16 mouse cellular contexts compared by ENCODE assay signal in genomic region chr3:141895096-141895495, GRCm38 (mm10).
A peak's percentile ranks its signal among the peaks of the same experiment; 100 is the strongest.
DNase-seq lines count a peak whose midpoint lies in the region; ATAC-seq lines count a peak whose summit lies in the region.
"Had no signal": no experiment of that assay in that cellular context is flagged by ENCODE, and none has a peak within 500 bp of the region (broad histone marks: within the 10 kb centered on the region; RNA-seq: fewer than 3 reads in every experiment).

No protein-coding gene starts in this region.

- H3K4me3 ChIP-seq in forebrain, embryonic 13.5 days = no peak overlapping the region
- H3K4me3 ChIP-seq in forebrain, embryonic 10.5 days = no peak overlapping the region
- no peak overlapping the region for H3K4me3 ChIP-seq in kidney, embryonic 16.5 days (ENCODE audit: low read length)
- H3K4me3 ChIP-seq: neural tube, embryonic 13.5 days had no signal

- no peak for DNase-seq in forebrain, embryonic 10.5 days (ENCODE audit: extremely low spot score, low spot score)
- peak; percentile 9 to 12 for DNase-seq in left cerebral cortex, postnatal 14 days (ENCODE audit: low spot score in 2 of 2)
- DNase-seq in left cerebral cortex, postnatal 4 days = no peak
- peak; percentile 22 to 29 for DNase-seq in right cerebral cortex, adult 2 months (ENCODE audit: low spot score in 2 of 2)
- no peak for DNase-seq in right cerebral cortex, postnatal 14 days
- no peak for DNase-seq in ovary, postnatal 36 days (ENCODE audit: low spot score)
- DNase-seq: cerebellum, adult 11 months; cerebellum, postnatal 14 days; embryo, embryonic 11 days; gastrocnemius, postnatal 36 days; lung, postnatal 4 days had no signal

- no peaks in the 10 kb centered on the region for H3K36me3 ChIP-seq in forebrain, embryonic 13.5 days (ENCODE audit: poor library complexity, severe bottlenecking)
- no peaks in the 10 kb centered on the region; the same call in 1 of the 2 replicates for H3K36me3 ChIP-seq in forebrain, embryonic 10.5 days (replicated peaks)
- no peaks in the 10 kb centered on the region for H3K36me3 ChIP-seq in kidney, embryonic 16.5 days (ENCODE audit: insufficient read depth, low read length)
- H3K36me3 ChIP-seq: neural tube, embryonic 13.5 days had no signal

- H3K4me2 ChIP-seq in forebrain, embryonic 13.5 days = no peak overlapping the region
- no peak overlapping the region for H3K4me2 ChIP-seq in kidney, embryonic 16.5 days (replicated peaks; ENCODE audit: low read depth, low read length)
- H3K4me2 ChIP-seq: midbrain, embryonic 11.5 days; neural tube, embryonic 13.5 days had no signal

- H3K4me1 ChIP-seq in forebrain, embryonic 13.5 days = peaks cover 37% of the 10 kb centered on the region
- H3K4me1 ChIP-seq in forebrain, embryonic 10.5 days = peaks cover 53% of the 10 kb centered on the region
- H3K4me1 ChIP-seq in kidney, embryonic 16.5 days (ENCODE audit: insufficient read depth, low read length) = no peaks in the 10 kb centered on the region

- H3K27ac ChIP-seq in forebrain, embryonic 13.5 days = no peak overlapping the region; the same call in 1 of the 2 replicates
- H3K27ac ChIP-seq in forebrain, embryonic 10.5 days = no peak overlapping the region
- no peak overlapping the region for H3K27ac ChIP-seq in kidney, embryonic 16.5 days (ENCODE audit: low read length)
- H3K27ac ChIP-seq: liver, embryonic 14.5 days; neural tube, embryonic 13.5 days had no signal

- intact Hi-C loops in left cerebral cortex, postnatal 14 days (cut with DNase I) = loop anchor here (10.0 kb wide), 1 partner anchor 140 kb away; no protein-coding TSS in a partner anchor
- intact Hi-C loops in left cerebral cortex, postnatal 4 days (cut with DNase I) = no loop called here

- peaks cover under 1% of the 10 kb centered on the region; the same call in 1 of the 2 replicates for H3K9me3 ChIP-seq in forebrain, embryonic 13.5 days (replicated peaks)
- H3K9me3 ChIP-seq in forebrain, embryonic 10.5 days = peaks cover under 1% of the 10 kb centered on the region; the same call in 1 of the 2 replicates
- no peaks in the 10 kb centered on the region for H3K9me3 ChIP-seq in kidney, embryonic 16.5 days (ENCODE audit: low read length)
- H3K9me3 ChIP-seq: neural tube, embryonic 13.5 days had no signal

- H3K27me3 ChIP-seq in forebrain, embryonic 13.5 days = no peaks in the 10 kb centered on the region
- no peaks in the 10 kb centered on the region for H3K27me3 ChIP-seq in forebrain, embryonic 10.5 days (ENCODE audit: poor library complexity, severe bottlenecking)
- H3K27me3 ChIP-seq in kidney, embryonic 16.5 days (ENCODE audit: insufficient read depth, low read length) = no peaks in the 10 kb centered on the region
- H3K27me3 ChIP-seq: neural tube, embryonic 13.5 days had no signal

- ATAC-seq in forebrain, embryonic 13.5 days = peak; percentile 77; the same call in 1 of the 2 replicates
- no peak for ATAC-seq in kidney, embryonic 16.5 days (ENCODE audit: low FRiP score, low TSS enrichment)

- WGBS in forebrain, embryonic 13.5 days = 54% methylated on average over 5 of the region's 5 CpGs
- 79% methylated on average over 5 of the region's 5 CpGs for WGBS in forebrain, embryonic 10.5 days
- WGBS in kidney, embryonic 16.5 days = 73% methylated on average over 5 of the region's 5 CpGs

- H3K9ac ChIP-seq in forebrain, embryonic 13.5 days = no peak overlapping the region
- H3K9ac ChIP-seq in kidney, embryonic 16.5 days (replicated peaks; ENCODE audit: low read length) = no peak overlapping the region
- H3K9ac ChIP-seq: liver, embryonic 14.5 days; neural tube, embryonic 13.5 days had no signal

Comparison
In these comparisons a context has a peak if more than half of its experiments do, and no peak if none do; other contexts are left out.
1. DNase-seq: peak in left cerebral cortex, postnatal 14 days (2 of 2) and right cerebral cortex, adult 2 months (2 of 2); none in forebrain, embryonic 10.5 days (single experiment), left cerebral cortex, postnatal 4 days (single experiment), right cerebral cortex, postnatal 14 days (single experiment) and ovary, postnatal 36 days (single experiment).